Mouse (Mus musculus): ENCODE results near the gene Sgf29.

GRCm38 (mm10) chr7:126702861-126703756, 54.0 kb downstream of the Sgf29 start:
- TF ChIP-seq CTCF (IDR thresholded peaks at IDR 0.05; ENCODE audit: insufficient read depth, low read length): no peak
- TF ChIP-seq POLR2A (IDR thresholded peaks at IDR 0.05; ENCODE audit: borderline replicate concordance, extremely low read depth, low read depth, low read length): peak; percentile 20; the same call in 1 of the 2 replicates

All from lung, adult 2 months (tissue).